Mouse (Mus musculus) adrenal gland, adult 8-10 months (tissue): ENCODE measurements around the gene Ccdc92. TPM values are rescaled to one million over a fixed set of nuclear protein-coding genes. Genes with fewer than 3 reads are reported as not detected.

Experiments
- DNase-seq: peaks from one replicate; pipeline ENCODE4 v3.0.0; 2022
- total RNA-seq, 4 experiments: library from RNA; stranded (reverse); gene quantifications; 2 replicates each; pipeline ENCODE4 v1.2.4; 2022

The Ccdc92 gene
- total RNA-seq, result 10 to 100 TPM in 3 of 4 experiments, 1 to 10 TPM in 1; 9.3 to 14.1 (median 11.8) TPM

- DNase-seq, result peak; percentile 95
Measured at GRCm38 (mm10) chr5:124862013-124862866, at the start of gene Ccdc92, which contains the start of gene Zfp664. TSS of gene Ccdc92 (minus strand) at chr5:124862424. TSS of gene Zfp664 (plus strand) at chr5:124862691.

GRCm38 (mm10) chr5:124908860-124909259 lies 46.6 kb upstream of the Ccdc92 start:
- DNase-seq, result peak; percentile 82

DNA sequence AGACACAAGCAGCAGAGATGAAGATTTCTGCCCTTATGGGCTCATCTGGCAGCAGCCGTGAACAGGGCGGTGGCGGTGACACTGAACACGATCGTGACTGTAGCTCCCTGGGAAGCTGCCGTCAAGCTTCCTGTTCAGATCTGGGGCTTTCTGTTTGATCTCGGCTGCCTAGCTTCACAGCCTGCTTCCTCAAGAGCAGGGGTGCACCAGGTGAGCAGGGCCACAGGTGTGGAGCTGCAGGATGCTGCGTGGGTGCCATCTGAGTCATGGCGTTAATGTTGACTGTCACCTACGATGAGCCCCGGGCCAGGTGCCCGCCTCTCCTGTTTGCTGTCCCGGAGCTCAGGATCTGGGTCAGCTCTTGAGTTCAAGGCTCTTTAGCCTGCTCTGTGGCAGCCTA lies 44.7 kb upstream of the Ccdc92 start:
- no peak for DNase-seq

- DNase-seq, result no peak
Measured at GRCm38 (mm10) chr5:124903852-124904251, 41.6 kb upstream of the Ccdc92 start.

DNA sequence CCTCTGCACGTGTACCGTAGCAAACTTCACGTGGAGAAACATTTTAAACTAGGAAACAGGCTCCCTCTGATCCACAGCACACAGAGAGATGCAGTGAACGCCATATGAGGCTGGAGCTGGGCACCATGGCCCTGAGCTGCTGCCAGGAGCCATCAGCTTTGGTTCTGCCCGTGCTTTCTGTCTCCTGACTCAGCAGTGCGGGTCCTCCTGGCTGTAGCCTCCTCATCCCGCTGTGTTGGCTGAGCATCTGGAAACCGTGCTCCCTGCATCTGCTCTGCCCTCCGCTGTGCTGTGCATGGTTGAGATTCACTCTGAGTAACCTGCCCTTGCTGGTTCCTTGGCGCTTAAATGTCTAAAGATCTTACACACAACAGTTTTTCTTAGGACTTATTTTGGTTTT lies 40.0 kb upstream of the Ccdc92 start:
- DNase-seq, result no peak

DNA sequence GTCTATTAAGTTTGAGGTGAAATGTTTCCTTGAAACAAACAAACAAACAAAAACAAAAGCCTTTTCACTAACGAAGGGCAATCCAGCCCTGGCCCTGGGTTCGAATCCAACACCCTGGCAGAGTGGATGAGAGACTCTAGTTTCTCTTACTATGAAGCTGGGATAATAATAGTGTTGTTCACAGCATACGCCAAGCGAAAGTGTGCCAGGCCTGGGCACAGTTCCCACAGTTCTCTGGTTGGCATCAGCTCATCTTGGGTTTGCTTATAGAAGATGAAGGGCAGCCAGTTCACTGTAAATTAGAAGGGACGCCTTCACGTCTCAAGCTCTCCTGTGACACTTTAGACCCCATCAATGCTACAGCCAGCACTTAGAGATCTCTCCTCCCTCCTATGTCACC lies 39.5 kb upstream of the Ccdc92 start:
- DNase-seq, result no peak

- DNase-seq, result no peak
Measured at GRCm38 (mm10) chr5:124900738-124901490, 38.7 kb upstream of the Ccdc92 start.

- DNase-seq, result peak; percentile 52
Measured at GRCm38 (mm10) chr5:124899945-124900631, 37.9 kb upstream of the Ccdc92 start.

GRCm38 (mm10) chr5:124896135-124896534 lies 33.9 kb upstream of the Ccdc92 start:
- no peak for DNase-seq

DNA sequence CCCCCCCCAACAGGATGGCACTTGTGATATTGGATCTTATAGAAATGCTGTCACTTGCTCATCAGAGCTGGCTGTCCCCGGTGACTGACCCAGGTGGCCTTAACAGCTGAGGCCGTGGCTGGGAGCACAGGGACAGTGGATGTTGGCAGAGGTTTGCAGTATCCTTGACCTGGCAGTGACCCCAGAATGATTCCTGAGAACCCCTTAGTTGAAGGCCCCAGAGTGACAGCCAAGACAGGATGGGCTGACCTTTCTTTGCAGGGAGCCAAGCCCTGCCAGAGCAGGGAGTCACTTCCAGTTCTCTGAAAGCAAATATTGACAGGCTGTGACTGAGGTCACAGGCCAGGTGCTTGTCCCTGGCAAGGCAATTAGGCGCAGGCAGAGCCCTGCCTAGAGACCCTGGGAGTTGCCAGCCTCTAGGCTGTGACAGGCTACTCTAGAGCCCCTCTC lies 29.7 kb upstream of the Ccdc92 start:
- peak; percentile 84 for DNase-seq

GRCm38 (mm10) chr5:124888661-124889060 lies 26.4 kb upstream of the Ccdc92 start:
- DNase-seq, result peak; percentile 74

DNA sequence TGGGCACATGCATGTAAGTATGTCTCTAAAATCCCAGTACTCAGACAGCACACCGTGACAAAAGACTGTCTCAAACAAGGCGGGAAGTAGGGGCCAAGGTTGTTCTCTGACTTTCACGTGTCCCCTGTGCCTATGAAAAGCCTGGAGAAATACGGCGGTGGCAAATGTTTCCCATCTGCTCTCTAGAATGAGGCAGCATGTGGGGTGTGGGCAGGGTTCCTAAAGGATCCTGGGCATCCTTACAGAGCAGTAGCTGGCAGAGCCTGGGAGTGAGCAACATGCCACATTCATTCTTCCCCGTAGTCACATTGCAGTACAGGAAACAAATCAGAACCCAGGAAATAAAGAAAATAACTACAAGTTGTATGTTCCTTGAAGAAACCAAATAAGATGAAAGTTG lies 21.7 kb upstream of the Ccdc92 start:
- DNase-seq, result no peak

GRCm38 (mm10) chr5:124879801-124880200 lies 17.6 kb upstream of the Ccdc92 start:
- DNase-seq, result no peak

DNA sequence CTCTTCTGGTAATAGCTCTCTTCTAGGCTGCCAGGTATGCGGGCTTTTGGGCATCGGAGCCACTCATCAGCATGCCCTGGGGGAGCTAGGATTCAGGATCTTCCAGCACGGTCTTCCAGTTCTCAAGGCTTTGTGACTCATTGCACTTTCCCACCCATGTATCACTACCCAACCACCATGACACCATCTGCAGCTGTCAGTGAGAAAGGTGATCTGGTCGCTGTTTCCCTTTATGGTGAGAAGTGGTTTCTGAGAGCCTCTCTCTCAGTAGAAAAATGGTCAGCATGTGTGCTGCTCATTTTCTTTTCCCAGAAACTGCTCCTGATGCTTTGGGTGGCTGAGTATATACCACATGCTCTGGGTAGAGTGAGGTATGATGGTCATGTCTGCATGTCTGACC lies 17.0 kb upstream of the Ccdc92 start:
- no peak for DNase-seq

- DNase-seq, result no peak
Measured at GRCm38 (mm10) chr5:124873890-124874601, 11.8 kb upstream of the Ccdc92 start.

- DNase-seq, result no peak
Measured at GRCm38 (mm10) chr5:124873096-124873495, 10.9 kb upstream of the Ccdc92 start.

DNA sequence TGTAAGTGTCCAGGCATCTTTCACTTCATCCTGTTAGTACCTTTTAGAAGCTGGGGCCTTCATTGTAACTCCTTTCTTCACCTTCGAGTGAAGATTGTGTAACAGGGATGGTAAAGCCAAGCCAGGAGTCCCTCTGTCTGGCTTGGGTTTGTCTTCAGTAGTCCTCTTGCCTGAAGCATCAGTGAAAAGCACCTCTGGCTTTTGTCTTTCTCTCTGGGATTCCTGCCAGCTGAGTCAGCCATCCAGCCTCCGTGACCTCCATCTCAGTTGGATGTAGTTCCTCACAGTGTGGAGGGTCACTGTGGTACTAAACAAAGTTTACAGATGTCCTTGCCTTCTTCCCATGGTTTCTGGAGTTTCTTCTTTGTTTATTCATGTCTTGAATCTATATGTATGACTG lies 9.8 kb upstream of the Ccdc92 start:
- peak; percentile 65 for DNase-seq

- no peak for DNase-seq
Measured at GRCm38 (mm10) chr5:124868981-124869380, 6.8 kb upstream of the Ccdc92 start.

- DNase-seq, result no peak
Measured at GRCm38 (mm10) chr5:124862871-124863741, 882 bp upstream of the Ccdc92 start.

DNA sequence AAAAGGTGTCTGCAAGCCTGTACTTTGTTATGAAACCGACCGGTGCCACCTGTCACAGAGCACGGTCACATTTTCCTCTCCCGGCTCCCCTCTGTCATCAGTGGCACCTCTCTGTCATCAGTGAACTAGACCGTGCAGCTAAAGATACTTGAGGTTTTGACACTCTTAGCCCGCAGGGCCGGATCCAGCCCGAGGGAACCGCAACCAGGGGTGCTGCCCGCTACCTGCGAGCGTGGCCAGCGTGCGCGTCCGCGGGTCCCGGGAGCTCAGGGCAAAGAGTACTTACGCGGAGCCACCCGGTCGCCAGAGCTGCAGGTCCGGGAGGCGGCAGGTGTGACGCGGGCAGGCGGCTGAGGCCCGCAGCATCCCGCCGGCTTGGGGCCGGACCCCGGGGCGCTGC lies 761 bp downstream of the Ccdc92 start:
- no peak for DNase-seq

- no peak for DNase-seq
Measured at GRCm38 (mm10) chr5:124860013-124860412, 2.2 kb downstream of the Ccdc92 start.
